Mouse (Mus musculus) G1E (cell line): Measurements from ENCODE around the gene Cacnb3.

Experiments
- CTCF ChIP-seq: IDR thresholded peaks from 2 replicates; pipeline ENCODE4 v1.5.1; 2012; ENCODE audit warnings: low read depth, low read length, inconsistent platforms, mixed read lengths
- GATA1 ChIP-seq: IDR thresholded peaks from 2 replicates; pipeline ENCODE4 v1.6.1; 2012; ENCODE audit warnings: borderline replicate concordance, low read length, inconsistent platforms, mixed read lengths
- TAL1 ChIP-seq: conservative IDR thresholded peaks from 2 replicates; pipeline ENCODE4 v1.6.1; 2012; ENCODE audit warnings: low read depth, low read length, inconsistent platforms, mixed read lengths

GRCm38 (mm10) chr15:98602191-98602881 is 28.3 kb upstream of the Cacnb3 start:
- TF ChIP-seq CTCF, result no peak
- TF ChIP-seq GATA1, result no peak
- no peak for TF ChIP-seq TAL1
